22 mouse cellular contexts compared by ENCODE assay signal in genomic region chr12:78739633-78740032, GRCm38 (mm10). TPM values are rescaled to one million over a fixed set of nuclear protein-coding genes. Genes with fewer than 3 reads are reported as not detected.
"Had no signal": no experiment of that assay in that cellular context is flagged by ENCODE, and none has a peak within 500 bp of the region (broad histone marks: within the 10 kb centered on the region; RNA-seq: fewer than 3 reads in every experiment).

No protein-coding gene starts in this region.

- DNase-seq: lung, adult 2 months; lung, postnatal 14 days; lung, postnatal 4 days; midbrain, embryonic 14.5 days; right cerebral cortex, postnatal 14 days; thymus, adult 2 months; thymus, postnatal 25 days; thymus, postnatal 4 days had no signal

- H3K36me3 ChIP-seq: liver, embryonic 12.5 days; midbrain, embryonic 10.5 days; midbrain, embryonic 12.5 days; neural tube, embryonic 13.5 days; neural tube, embryonic 15.5 days; stomach, embryonic 15.5 days had no signal

- H3K9ac ChIP-seq: liver, embryonic 12.5 days; liver, embryonic 14.5 days; midbrain, embryonic 12.5 days; neural tube, embryonic 13.5 days; neural tube, embryonic 15.5 days; stomach, embryonic 15.5 days had no signal

- H3K27ac ChIP-seq: liver, embryonic 12.5 days; liver, embryonic 14.5 days; midbrain, embryonic 10.5 days; midbrain, embryonic 12.5 days; neural tube, embryonic 13.5 days; neural tube, embryonic 15.5 days; stomach, embryonic 15.5 days had no signal

- H3K4me3 ChIP-seq: liver, embryonic 12.5 days; midbrain, embryonic 10.5 days; midbrain, embryonic 12.5 days; myocyte; neural tube, embryonic 13.5 days; neural tube, embryonic 15.5 days; stomach, embryonic 15.5 days had no signal

- H3K27me3 ChIP-seq: liver, embryonic 12.5 days; midbrain, embryonic 12.5 days; neural tube, embryonic 13.5 days; neural tube, embryonic 15.5 days; stomach, embryonic 15.5 days had no signal

- H3K4me2 ChIP-seq: liver, embryonic 12.5 days; midbrain, embryonic 12.5 days; neural tube, embryonic 13.5 days; neural tube, embryonic 15.5 days; stomach, embryonic 15.5 days had no signal

- H3K4me1 ChIP-seq: liver, embryonic 12.5 days; midbrain, embryonic 12.5 days; neural tube, embryonic 13.5 days; neural tube, embryonic 15.5 days; stomach, embryonic 15.5 days had no signal

- ATAC-seq: liver, embryonic 12.5 days; lung, postnatal 0 days; midbrain, embryonic 16.5 days had no signal

- H3K9me3 ChIP-seq: liver, embryonic 12.5 days; midbrain, embryonic 10.5 days; midbrain, embryonic 12.5 days; neural tube, embryonic 13.5 days; neural tube, embryonic 15.5 days; stomach, embryonic 15.5 days had no signal

RNA-seq across cellular contexts. Expression of gene Fam71d, which starts 48.3 kb away (rescaled TPM):
- polyA plus RNA-seq: liver, adult 2 months; liver, embryonic 12.5 days; liver, embryonic 14.5 days; liver, embryonic 16.5 days; midbrain, embryonic 10.5 days; midbrain, embryonic 12.5 days; midbrain, embryonic 14.5 days; myocyte; neural tube, embryonic 11.5 days; spleen, adult 2 months; stomach, embryonic 15.5 days; thymus, adult 2 months had no signal
